Mouse (Mus musculus) left cerebral cortex, postnatal 36 days (tissue): ENCODE measurements at regions not wholly inside any gene's neighbourhood (a gene's known extent, or its start where the extent isn't known, plus 50 kb on each side); places are given as distances from the start of the nearest gene placed in this dataset.

Source experiments
- DNase-seq, 2 experiments: peaks; one replicate each; pipeline ENCODE4 v3.0.0; 2021 to 2022; ENCODE audit warnings: low spot score in 2 of 2, mixed read lengths in 1 of 2
- intact Hi-C: fragments of 180-260 bp; cut with DNase I; formaldehyde crosslinking; loops from one replicate; pipeline ENCODE4 v1.15.1; 2025

DNA sequence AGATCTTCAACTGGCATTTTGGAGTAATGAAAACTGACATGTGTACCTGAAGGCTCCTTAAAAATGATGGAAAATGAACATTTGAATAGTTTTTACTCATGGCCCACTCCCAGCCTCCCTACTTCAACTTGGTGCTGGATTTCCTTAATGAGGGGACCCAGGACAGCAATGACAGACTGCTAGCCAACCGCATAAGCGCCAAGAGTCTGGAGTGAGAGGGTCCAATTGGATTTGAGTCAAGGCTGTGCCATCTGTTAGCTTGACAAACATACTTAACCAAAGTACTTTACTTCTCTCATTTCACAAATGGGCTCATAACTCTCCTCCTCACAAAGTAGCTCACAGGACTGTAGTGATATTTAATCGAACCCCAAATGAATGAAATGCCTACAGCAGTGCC is 158.2 kb upstream of the Tmpo start:
- intact Hi-C loops = no loop called here
- no peak for DNase-seq

DNA sequence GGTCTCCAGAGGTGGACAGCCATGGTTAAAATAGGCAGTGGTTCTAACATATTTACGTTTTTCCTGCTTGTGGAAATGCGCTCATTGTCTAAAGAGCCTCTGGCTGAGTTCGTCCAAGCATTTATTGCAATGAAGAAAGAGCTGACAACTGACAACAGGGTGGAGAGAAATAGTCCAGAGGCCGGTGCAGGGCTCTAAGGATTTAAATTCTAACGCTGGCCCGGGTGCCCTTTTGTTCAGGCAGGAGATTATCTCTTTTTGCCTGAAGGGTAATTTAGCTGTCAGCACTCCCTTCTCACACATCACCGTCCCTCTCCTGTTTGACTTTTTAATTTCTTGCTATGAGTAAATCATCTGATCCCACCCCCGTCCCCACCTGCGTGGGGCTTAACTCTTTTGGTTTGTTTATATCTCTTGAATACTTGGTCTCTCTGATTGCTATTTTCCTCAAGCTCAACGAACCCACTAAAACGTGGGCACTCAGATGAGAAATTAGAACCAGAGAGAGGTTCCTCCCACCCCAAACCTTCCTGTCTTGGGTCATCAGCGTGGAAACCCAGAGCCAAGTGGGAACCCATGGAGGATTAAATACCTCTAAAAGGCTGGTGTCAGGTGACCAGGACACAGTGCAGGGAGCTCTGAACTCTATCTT is 145.7 kb upstream of the Tmpo start:
- no peak for DNase-seq

DNA sequence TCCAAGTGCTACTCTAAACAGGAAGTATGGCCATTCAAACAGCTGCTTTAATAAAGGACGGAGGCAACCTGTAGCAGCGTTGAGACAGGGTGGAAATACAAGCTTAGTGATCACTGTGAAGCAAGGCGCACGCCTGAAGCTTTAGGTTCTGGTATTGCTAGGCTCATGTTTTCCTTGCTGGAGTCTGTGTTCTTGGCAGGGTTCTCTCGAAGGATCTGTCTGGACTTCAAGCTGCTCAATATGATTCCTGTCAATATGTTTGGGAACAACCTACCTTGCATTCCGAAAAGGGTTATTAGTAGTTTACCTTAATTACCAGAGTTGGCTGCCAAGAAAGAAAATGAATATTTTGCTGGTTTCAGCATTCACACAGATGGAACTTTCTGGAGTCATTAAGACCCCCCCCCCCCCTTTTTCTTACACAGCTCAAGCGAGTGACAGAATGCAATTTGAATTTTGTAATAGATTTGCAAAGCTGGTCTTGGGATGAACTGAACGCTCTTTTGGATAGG is 145.1 kb upstream of the Tmpo start:
- intact Hi-C loops = no loop called here
- no peak for DNase-seq

More for the DNA sequence above, 145.7 kb upstream of the Tmpo start:
- intact Hi-C loops = no loop called here

DNA sequence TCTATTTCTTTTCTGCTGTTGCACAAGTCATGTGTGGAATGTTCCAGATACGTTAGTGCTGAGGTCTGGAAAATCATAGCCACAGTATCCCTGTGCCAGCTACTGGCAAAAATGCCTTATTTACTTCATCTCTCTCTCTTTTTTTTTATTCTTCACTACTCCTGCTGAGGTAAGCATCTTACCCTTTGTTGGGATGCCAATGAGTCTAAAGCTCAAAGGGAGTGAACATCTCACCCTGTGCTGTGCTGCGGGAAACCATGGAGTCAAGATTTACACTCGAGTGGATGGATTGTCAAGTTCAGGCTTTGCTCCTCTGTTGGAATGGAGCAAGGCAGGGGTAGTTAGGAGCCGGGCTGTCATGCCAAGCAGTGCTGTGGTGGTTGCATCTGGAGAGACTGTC is 140.1 kb upstream of the Tmpo start:
- DNase-seq = no peak
- intact Hi-C loops = no loop called here

DNA sequence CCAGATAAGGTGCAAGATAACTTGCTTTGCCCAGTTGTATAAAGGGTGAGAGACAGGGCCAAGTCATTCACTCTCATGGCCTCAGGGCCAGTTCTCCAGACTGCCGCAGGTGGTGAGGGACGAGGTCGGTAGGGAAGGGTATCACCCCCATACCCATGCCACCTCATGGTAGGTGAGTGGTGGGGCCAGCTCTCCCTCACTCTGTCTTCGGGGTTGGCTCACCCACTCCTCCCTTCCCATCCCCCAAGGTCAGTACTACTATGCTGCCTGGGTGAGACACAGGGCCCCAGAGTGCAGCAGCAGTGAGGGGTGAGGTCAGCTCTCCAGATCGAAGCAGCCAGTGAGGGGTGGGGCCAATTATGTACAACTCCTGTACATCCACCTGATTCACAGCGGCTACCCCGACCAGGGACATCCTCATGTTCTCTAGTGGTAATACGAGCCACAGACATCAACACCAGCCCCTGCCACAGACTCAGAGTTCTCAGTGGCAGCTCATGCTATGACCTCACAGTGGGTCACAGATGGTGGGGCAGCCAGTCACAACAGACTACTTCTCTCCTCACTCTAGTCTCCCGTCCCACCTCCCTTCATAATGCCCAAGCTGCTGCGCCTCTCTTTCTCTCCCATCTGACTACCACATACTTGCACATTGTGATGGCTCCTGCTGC is 138.5 kb upstream of the Tmpo start:
- no peak for DNase-seq
- intact Hi-C loops = no loop called here

DNA sequence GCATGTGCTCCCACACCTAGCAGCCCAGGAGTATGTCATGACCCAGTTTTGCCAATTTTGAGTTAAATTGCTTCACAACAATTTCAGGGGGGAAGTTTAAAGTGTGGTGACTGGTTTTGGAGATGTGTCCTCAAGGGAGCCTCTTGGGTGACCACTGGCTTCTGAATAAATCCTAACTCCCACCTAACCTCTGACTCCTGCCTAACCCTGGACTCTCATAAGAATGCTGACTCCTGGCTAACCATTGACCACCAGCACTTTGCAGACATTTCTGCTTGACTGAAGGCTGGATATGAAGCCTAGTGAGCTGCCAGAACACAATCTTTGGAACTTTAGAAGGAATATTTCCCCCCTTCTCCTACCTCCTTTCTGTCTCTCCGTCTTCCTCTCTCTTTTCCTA is 133.3 kb upstream of the Tmpo start:
- intact Hi-C loops = no loop called here
- no peak for DNase-seq

DNA sequence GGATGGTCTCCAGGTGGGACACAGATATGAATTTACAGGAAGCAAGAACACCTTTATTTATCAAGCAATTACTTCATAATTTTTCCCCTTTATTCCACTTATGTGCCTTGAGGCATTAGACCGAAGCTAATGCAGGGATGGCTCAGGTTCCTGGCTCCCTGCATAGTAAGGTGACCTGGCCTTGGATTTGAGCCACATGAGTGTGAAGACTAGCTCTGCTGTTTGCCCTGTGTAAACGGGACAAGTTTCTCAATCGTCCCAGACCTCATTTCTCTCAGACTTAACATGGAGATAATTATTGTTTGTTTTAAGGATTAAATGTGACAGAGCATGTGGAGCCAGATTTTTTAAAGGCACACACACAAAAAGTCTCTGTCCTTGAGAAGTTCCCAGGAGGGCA is 132.2 kb upstream of the Tmpo start:
- intact Hi-C loops = no loop called here

DNA sequence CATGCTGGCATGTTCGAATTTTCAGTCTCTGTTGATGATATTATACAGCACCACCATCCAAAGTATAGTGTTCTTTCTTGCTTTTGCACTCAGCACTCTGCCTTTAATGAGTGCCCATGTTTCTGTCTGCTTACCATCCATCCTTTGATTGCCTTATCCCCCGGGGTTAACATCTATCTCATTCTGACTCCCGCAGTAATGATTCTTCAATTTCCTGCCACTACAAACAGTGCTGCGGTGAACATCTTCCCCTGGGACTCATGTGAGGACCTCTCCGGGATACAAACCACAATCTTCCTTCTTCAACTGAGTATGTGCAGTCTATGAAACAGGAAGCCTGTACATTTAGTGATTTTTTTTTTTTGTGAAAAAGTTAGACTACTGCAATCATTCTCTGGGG is 131.8 kb upstream of the Tmpo start:
- no peak for DNase-seq
- intact Hi-C loops = no loop called here

More for the DNA sequence above, 132.2 kb upstream of the Tmpo start:
- DNase-seq = no peak

DNA sequence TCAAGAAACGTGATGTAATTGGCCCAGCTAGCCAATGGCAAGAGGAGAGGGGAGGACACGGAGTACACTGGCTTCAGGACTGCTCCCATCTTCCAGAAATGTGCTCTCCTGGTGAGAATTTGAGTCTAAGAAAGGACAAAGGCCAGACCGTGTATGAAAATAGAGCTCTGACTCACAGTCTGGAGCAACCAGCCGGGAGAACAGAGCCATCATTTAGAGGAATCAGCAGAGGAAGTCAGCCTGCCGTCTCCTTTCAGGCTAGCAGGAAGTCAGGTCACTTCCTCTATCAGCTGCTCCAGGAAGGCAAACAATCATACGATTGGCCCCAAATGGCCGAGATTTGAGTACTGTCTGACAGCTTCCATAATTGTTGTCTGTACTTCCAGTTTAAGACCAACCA is 119.0 kb upstream of the Tmpo start:
- no peak for DNase-seq
- intact Hi-C loops = no loop called here

DNA sequence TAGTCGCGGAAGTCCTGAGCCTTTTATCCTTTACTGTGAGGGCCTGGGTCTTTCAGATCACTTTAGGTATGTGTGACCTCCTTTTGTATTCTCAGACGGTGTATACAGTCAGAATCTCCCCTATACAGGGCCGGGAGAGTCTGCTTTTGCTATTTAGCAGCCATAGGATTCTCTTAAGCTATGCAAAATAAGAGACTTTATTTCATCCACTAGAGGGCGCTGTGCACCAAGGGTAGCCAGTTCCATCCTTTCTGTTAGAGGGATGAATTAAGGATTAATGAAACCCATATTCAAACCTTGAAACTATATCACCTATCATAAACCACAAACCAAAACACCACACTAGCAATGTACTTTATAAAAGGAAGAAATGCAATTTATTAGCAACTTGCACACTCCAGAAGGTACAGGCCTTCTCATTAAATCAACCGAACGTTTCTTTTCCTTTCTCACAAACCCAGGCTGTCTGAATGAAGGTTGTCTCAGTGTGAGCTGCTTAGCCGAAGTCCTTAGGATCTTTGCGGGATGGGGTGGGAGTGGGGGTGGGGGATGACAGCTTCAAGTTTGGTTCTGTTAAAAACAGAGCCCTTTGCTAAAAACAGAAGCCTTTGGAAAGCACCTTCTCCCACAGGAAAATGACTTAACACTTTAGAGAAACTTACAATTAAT is 116.8 kb upstream of the Tmpo start:
- intact Hi-C loops = loop anchor here (5.0 to 10.0 kb wide), 2 partner anchors 237 to 1354 kb away; no protein-coding TSS in a partner anchor
- peak; percentile 21 to 32 for DNase-seq

DNA sequence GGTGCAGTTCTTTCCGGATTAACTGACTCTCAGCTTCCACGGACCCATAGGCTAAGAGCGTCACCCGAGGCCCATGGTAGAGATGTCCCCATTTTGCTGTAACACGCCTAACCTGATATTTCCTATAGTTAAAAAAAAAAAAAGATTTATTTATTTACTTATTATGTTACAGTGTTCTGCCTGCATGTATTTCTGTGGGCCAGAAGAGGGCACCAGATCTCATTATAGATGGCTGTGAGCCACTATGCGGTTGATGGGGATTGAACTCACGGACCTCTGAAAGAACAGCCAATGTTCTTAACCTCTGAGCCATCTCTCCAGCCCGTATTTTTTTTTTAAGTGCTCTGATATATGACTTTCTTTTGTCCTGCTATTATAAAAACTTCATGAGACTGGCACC is 114.2 kb upstream of the Tmpo start:
- intact Hi-C loops = loop anchor here (5.0 to 10.0 kb wide), 2 partner anchors 239 to 1357 kb away; no protein-coding TSS in a partner anchor

DNA sequence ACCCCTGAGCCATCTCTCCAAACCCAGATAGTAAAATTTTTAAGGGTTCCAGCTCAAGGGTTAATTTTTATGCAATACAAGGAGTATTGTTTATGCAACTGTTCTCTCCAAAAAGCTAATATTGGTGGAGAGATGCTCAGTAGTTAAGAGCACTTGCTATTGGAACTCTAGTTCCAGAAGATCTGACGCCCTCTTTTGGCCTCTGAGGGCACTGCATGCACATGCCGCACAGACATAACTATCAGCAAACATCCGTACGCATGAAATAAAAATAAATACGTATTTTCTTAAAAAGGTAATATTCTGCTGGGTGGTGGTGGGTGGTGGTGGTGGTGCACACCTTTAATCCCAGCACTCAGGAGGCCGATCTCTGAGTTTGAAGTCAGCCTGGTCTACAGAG is 112.1 kb upstream of the Tmpo start:
- intact Hi-C loops = loop anchor here (10.0 kb wide), 1 partner anchor 242 kb away; no protein-coding TSS in a partner anchor
- DNase-seq = no peak

More for the DNA sequence above, 114.2 kb upstream of the Tmpo start:
- no peak for DNase-seq

DNA sequence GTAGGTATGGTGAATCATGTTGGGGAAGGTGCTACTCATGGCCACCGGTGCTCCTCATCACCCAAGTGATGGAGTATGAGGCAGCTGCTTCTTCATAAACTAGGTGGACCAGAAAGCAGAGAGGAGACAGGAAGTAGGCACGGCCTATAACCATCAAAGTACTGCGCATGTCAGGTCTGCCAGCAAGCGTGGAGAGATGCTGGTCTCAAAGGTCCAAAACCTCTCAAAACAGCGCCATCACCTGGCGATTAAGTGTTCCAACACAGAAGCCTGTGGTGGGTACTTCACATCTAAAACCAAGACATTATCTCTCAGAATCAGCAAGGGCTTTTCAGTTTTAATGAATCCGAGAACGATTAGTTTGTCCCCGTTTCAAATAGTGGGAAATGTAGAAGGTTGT is 103.1 kb upstream of the Tmpo start:
- intact Hi-C loops = no loop called here
- DNase-seq = no peak

DNA sequence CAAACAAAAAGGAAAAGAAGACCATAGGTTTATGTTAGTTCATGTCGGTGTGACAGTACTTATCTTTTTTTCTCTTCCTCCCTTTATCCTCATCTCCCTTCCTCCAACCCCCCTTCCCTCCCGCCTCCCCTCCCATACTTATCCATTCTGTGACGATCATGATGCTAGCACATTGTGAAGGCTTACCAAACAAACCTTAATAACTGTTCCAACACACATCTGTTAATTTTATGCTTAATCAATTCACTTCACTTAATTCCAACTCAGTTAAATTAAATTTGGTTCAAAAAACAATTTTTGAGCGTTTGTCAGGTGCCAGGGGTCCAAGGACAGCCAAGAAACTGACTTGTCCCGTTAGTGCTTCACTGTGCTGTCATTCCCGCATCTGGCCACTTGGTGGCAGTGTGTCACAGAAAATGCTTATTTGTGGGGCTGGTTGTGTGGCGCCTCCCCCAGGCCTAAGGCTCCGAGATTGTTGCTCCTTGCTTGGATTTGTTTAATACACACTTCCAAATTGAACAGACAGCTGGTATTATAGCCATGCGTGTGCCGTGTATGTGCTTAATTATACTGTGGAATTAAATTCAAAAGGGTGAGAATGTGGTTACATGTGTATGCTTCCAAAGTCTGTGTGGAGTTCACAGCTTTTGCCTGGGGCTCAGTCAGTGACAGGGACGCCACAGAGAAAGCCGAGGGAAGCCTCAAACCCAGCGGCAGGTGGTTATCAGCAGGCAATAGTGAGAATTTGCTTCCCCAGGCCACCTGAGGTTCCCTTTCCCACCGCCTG is 90.0 kb upstream of the Tmpo start:
- intact Hi-C loops = loop anchor here (2.0 kb wide), 1 partner anchor 1742 kb away; no protein-coding TSS in a partner anchor
- DNase-seq = peak; percentile 71 to 84

DNA sequence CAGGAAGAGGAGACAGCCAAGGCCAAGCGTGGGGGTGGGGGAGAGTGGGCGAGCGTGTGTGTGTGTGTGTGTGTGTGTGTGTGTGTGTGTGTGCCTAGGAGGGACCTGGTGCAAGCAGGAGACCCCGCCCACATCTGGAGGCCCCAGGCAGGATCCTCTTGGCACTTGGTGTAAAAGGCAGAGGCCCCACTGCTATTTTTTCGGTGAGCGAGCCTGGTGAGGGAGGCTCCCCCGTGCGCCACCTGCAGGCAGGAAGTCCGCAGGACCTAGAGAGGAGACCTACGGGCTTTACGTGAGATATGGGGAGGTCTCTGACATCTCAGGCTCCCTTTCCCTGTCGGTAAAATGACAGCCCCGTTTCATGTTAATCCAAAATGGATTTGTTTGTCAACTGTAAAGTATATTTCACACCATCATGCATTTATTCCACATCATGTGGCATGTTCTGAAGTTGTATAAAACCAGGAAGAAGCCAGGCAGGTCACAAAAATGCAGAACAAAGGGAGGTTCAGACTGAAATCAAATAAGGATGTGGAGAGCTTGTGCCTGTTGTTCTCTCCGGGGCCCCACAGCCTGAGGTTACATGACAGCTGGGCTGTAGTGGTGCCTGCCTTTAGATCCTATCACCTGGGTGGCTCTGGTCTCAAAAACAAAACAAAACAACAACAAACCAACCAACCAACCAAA is 89.3 kb upstream of the Tmpo start:
- intact Hi-C loops = loop anchor here (2.0 kb wide), 1 partner anchor 1742 kb away; no protein-coding TSS in a partner anchor
- DNase-seq = peak in 1 of 2 experiments; percentile 21

DNA sequence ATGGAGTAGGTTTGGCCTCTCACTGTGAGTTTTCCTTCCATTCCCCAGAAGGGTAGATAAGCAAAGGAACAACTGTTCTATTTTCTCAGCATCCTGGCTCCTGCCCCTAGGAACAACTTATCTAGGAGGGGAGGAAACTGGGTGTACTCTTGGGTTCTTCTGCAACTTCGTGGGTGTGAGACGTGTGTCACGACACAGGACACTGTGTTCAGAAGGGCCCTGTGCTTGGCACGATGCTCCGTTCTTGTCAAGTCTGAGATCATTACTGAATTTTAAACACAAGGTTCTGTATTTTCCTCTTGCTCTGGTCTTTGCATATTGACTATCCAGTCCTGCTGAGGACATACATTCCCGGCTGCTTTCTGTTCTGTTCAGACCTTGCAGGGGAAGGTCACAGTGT is 86.8 kb upstream of the Tmpo start:
- intact Hi-C loops = no loop called here
- no peak for DNase-seq

DNA sequence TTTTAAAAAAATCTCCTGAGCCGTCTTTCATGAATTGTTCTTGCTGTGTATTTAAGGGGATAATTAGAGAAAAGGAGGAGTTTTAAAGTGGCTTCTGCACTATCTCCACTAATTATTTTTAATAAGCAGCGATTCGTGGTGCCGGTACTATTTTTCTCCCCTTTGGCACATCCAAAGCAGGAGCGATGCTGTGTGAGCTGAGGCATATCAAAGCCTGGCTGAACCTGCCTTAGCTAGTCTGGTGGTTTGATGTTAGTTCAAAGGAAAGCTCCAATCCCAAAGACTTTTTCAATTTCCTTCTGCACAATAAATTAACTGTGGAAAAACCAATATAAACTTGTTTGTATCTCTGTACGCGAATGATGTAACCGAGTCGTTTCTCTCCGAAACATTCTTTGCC is 79.3 kb upstream of the Tmpo start:
- no peak for DNase-seq
- intact Hi-C loops = no loop called here

DNA sequence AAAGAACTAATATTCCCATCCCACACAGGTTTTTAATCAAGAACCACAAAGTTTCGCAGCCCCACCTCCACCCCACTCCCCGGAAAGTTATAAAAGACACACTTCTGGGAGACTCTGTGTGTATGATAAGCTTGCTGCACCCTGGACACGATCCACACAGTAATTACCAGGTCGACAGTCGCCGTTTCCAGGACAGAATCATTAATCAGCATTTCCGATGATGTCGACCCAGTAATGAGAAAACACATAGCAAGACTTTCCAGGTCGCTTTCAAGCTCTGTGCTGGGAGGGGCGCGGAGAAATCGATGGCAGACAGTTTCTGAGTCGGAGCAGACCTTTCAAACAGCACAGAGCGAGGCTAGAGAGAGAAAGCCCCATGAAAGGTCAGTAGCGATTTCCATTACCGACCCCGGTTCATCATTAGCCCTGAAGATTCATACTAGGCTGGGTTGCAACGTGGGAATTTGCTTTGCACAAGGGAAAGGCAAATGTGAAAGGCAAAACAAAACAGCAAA is 68.6 kb upstream of the Tmpo start:
- intact Hi-C loops = no loop called here
- no peak for DNase-seq

DNA sequence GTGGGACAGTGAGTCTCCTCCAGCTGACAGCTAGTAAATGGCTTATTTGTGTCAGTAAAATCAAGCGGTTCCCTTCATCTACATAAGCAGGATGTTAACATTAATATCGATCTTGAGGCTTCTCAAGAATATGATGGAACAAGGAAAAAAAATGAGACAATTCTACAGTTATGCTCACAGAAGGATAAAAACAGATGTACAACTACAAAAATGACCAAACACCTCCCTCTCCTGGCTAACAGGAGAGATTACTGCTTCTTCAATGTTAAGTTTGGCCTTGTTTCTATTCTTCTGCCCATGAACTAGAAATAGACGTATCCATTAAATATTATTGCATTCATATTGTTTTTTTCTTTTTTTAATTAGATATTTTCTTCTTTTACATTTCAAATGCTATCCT is 63.2 kb upstream of the Tmpo start:
- DNase-seq = no peak
- intact Hi-C loops = loop anchor here (5.0 kb wide), 1 partner anchor 172 kb away; no protein-coding TSS in a partner anchor
